Mouse (Mus musculus) adrenal gland, postnatal 10 days (tissue): ENCODE data around the gene Nif3l1. TPM values are rescaled to one million over a fixed set of nuclear protein-coding genes. Genes with fewer than 3 reads are reported as not detected.

Experiments used
- DNase-seq: peaks from one replicate; pipeline ENCODE4 v3.0.0; 2021; ENCODE audit warnings: mixed read lengths
- total RNA-seq, 2 experiments: library from RNA; stranded (reverse); gene quantifications; 2 replicates each; pipeline ENCODE4 v1.2.3; 2021

The Nif3l1 gene
- total RNA-seq, 2 experiments from 2014 or later, result 18.2 to 21.1 TPM

DNA sequence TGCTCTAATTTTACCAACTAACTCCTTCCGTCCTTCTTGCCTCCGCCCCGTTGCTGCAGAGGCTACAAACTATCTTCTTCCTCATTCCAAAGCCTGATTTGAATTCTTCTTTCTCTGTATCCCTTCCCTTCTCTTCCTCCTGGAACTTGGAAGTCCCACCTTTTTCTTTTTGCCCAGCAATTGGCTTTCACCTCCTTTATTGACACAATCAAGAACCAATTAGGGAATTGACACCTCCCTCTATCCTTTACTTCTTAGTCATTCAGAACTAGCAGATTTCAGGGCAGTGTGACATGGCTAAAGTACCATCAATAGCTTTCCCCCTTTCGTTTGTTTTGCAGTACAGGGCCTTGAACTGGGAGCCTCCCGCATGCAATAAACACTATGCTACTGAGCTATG, 13.2 kb downstream of the Nif3l1 start:
- DNase-seq, result no peak

DNA sequence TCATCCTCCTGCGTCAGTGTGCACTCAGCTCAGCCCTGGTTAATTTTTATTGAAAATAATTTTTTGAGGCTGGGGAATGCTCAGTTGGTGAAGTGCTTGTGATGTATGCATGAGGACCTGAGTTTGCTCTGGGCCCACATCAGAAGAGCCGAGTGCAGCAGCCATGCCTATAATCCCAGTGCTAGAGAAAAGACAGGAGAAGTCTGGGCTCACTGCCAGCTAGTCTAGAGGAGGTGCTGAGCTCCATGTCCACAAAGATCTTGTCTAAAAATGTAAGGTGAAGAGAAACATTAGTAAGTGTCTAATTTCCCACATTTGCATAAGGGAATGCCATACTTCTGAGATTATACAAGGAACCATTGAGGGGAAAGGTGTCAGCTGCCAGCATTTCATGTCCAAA, 13.9 kb downstream of the Nif3l1 start:
- peak; percentile 31 for DNase-seq

DNA sequence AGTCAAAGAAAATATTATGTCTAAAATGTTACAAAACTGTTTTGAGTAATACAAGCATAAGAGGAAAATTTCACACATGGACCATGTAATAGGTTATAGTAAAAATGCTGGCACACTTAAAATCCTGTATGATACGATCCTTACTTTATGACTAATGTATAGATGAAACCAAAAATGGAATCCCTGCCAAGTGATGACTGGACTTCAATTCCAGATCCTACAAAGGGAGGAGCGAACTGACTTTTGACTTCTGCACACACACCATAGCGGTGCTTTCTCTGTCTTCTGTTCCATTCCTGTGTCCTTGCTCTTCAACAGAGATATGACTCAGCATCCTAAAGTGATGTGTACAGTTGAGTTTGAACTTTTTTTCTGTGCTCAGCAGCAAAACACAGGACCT, 15.6 kb downstream of the Nif3l1 start:
- no peak for DNase-seq

DNA sequence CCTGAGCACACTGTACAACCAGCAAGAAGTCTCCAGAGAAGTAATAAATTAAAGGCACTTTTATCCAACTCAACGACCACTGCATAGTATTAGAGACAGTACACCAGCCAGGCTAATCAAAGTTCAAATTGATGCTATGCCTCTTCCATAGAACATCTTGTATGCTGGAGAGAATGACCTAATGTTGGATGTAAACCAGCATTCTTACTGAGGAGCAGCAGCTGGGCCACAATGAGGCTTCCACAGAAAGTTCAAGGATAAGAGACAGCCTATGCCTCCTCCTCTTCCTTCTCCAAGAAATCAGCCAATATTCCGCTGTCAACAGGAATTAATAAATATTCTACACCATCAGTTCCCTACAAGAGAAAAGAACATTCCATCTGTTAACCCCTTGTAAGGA, 19.0 kb downstream of the Nif3l1 start:
- DNase-seq, result no peak

DNA sequence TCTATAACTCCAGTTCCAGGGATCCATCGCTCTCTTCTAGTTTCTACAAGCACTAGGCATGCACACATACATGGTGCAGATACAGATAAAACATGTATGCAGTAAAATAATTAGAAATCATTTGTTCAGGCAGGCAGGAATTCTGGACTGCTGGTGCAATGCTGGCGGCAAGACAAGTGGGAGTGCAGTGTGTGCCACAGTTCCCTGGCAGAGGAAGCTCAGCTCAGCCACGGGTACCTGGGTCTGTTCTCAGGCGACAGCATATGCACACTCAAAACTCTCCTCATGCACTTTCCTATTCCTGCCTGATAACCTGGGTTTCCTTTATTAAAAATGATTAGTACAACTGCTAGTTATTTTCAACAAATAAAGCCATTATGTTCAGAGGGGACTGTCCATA, 20.1 kb downstream of the Nif3l1 start:
- no peak for DNase-seq

DNA sequence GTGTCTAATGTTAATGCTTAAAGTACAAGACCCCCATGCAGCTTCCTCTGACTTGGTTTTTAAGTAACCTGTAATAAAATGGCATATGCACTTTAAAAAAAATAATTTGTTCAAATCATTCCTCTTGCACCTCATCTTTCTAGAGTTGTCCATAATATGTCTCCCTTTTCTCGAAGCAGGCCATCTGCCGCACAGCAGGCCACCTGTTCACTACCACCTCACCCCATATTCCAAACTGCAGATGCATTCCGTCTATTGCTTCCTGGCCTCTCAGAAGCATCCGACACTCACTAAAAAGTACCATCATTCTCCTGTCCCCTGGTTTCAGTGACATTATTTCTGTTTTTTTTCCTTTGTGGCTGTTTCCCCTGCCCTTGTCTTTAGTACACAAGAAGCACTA, 20.6 kb downstream of the Nif3l1 start:
- DNase-seq, result no peak

DNA sequence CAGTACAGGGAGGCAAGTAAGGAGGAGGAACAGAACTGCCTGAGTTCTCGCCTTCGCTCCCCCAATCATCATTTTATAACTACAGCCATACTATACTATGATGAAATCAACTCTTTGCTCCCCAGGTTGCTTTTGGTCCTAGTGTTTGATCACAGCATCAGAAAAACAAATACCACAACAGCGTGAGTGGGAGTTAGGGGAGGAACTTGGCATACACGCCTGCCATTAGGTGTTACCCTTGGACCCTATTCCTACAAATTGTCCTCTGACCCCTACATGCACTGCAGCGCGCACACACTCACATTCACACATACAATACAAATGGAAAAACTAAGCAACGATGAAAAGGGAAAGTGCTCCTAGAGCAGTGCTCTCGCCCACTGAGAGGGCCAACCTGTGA, 30.7 kb downstream of the Nif3l1 start:
- DNase-seq, result no peak

DNA sequence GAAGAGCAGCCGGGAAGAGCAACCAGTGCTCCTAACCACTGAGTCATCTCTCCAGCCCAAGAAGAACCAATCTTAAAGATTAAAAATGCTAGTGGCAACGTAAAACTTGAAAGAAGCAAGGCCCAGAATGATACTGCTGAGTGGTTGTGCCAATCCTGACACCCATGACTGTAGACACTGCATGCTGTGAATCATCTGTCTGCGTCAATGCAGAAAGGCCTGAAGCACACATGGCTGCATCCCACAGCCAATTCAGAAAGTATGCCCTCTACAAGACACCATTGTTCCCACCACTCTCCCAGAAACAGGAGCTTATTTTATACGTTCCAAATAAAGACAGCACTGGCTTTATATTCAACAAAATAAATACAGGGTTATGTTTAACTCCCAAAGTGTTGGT, 37.7 kb downstream of the Nif3l1 start:
- DNase-seq, result no peak

DNA sequence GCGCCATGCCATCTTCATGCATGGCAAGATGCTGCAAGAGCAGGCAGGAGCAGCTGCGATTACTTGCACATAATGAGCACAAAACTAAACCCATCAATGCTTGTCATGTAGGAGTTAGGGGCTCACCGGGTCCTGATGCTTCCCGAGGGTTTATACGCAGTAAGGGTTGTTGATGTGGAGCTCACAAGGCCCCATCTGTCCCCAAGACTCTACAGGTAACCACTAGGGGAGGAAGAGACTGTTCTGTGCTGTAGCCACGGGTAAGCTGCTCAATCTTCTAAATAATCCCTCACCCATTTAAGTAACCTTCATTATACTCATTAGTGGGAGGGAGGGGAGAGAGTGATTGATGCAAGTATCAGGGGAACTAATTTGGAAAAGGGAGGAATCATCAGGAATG, 50.7 kb downstream of the Nif3l1 start:
- no peak for DNase-seq

DNA sequence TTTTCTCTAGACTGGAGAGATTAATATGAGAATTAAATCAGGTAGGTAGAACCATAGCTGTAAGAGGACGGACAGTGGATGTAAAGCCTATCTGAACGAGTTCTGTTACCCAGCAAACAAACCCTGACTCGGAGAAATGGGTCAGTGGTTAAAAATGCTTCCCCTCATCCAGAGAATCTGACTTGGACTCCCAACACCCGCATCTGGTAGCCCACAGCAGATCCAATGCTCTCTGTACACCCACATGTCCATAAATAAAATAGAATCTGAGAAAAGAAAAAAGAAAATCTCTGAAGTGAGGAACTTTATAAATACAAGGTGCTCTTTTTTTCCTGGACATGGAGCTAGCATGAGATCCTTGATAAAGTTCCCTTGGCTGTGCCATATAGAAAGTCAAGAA, 52.7 kb downstream of the Nif3l1 start:
- DNase-seq, result no peak

DNA sequence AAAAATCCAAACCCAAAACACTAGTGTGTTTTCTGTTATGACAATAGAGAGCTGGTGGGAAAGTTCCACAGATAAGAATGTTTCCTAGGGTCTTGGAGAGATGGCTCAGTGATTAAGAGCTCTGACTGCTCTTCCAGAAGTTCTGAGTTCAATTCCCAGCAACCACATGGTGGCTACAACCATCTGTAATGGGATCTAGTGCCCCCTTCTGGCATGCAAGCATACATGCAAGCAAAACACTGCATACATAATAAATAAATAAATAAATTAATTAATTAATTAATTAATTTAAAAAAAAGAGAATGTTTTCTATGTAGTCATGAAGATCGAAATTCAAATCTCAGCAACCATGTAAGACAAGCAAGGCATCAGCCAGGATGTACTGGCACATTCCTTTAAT, 53.8 kb downstream of the Nif3l1 start:
- no peak for DNase-seq

DNA sequence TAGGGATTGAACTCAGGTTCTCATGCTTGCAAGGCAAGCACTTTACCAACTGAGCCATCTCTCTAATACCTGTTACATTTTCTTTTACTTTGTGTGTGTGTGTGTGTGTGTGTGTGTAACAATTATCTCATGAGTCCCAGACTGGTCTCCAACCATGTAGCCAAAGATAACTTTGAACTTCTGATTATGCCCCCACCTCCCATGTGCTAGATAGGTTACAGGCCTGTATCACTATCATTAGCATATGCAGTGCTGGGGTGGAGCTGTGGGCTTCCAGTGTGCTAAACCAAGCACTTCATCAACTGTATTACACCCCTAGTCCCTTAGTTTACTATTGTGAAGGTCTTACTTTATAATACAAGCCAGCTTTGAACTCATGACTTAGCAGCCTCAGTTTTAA, 58.2 kb downstream of the Nif3l1 start:
- DNase-seq, result no peak

DNA sequence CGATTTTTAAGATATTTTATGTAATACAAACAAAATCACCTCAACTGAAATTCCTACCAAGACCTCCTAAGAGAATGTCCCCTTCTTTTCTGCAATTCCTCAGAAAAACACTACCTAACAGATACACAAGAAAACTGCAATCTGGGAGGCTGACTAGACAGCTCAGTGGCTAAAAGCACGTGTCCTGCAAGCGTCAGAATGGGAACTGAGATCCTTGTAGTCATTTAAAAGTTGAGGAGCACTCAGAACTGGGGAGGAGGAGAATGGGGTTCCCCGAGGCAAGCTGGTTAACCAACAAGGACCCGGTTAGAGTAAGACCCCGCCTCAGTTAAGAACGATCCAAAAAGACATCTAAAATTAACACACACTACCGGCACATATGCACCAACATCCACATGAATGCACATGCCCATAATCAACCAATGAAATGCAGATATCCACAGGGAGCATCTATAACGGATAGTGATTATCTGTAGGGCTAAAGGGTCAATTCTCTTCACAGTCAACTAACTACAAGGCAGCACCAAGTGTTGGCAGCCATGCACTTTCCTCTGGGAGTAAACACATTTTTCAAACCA, 58.9 kb downstream of the Nif3l1 start:
- DNase-seq, result no peak

DNA sequence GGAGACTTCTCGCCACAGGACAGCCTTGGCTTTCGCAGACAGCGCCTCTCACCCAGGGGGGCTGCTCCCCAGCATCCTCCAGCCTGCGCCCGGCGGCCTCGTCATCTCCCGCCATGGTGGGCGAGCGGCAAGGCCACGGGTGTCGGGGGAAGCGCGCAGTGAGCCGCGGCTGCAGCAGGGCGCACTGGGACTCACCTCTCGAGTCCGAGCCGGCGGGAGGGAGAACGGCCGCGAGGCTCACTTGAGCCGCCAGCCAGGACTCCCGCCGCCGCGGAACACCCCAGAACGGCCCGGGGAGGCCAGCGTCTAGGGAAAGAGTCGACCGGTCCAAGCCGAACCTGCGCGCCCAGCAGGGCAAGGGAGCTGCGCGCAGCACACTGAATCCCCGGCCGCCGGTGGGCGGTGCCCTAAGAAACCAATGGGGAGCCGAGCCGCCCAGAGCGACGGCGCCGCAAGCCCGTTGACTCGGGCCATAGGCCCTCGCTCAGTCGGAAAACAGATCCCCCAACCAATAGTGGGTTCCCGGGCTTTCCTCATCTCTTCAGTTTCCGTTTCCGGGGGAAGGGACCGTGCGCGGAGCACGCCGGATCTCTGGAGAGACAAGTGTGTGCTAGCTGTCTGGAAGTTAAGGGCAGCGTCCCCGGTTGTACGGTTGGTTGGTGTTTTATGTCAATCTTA, 59.8 kb downstream of the Nif3l1 start, which contains the start of gene Orc2:
TSS of gene Orc2 (minus strand) at position 533 of the 678 bp plus-strand sequence.
- peak; percentile 95 for DNase-seq

DNA sequence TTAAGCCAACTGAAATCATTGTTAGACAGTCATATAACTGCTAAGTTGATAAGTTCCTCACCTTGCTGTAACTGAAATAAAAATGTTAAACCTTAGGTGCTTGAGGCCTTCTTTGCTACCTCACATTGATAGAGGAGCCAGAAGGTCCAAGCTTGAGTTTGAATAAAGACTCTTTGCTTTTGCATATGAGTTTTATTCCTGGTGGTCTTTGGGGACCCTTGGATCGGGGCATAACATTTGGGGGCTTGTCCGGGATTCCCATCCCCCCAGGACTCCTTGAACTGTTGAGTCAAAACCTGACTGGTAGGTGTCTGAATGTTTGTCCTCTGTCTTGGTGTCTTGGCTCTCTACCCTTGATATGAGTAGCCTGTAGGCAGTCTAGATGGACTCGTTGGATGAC, 62.3 kb downstream of the Nif3l1 start:
- peak; percentile 7 for DNase-seq

Other genes starting within 250 kb of the Nif3l1 start
- under 1 TPM; 0.06 to 0.15 TPM for gene Aox4, start 234.8 kb upstream of the Nif3l1 start, total RNA-seq
- under 1 TPM; 0.06 to 0.12 TPM for gene Aox2, start 166.8 kb upstream of the Nif3l1 start, total RNA-seq
- 100 to 1,000 TPM; 151 to 169 TPM for gene Bzw1, start 52.3 kb upstream of the Nif3l1 start, total RNA-seq
- gene Clk1, start 21.1 kb upstream of the Nif3l1 start, total RNA-seq, result 100 to 1,000 TPM; 110 to 152 TPM
- gene Ppil3, start 335 bp downstream of the Nif3l1 start, total RNA-seq, result 10 to 100 TPM; 29.7 to 30.1 TPM
- gene Orc2, start 60.0 kb downstream of the Nif3l1 start, total RNA-seq, result 10 to 100 TPM; 21.3 to 25.5 TPM
- gene Fam126b, start 141.2 kb downstream of the Nif3l1 start, total RNA-seq, result 10 to 100 TPM; 39.3 to 45.0 TPM
- gene Ndufb3, start 141.2 kb downstream of the Nif3l1 start, total RNA-seq, result 100 to 1,000 TPM; 236 to 243 TPM